ENCODE assay signal across 25 mouse cellular contexts in genomic region chr16:87961419-87961818, GRCm38 (mm10).
"Had no signal": no experiment of that assay in that cellular context is flagged by ENCODE, and none has a peak within 500 bp of the region (broad histone marks: within the 10 kb centered on the region; RNA-seq: fewer than 3 reads in every experiment).

No protein-coding gene starts in this region.

- H3K4me2 ChIP-seq: heart, embryonic 12.5 days; hindbrain, embryonic 12.5 days; hindbrain, embryonic 14.5 days; intestine, embryonic 15.5 days; liver, embryonic 11.5 days had no signal

- H3K27me3 ChIP-seq: heart, embryonic 12.5 days; hindbrain, embryonic 12.5 days; intestine, embryonic 15.5 days had no signal

- H3K27ac ChIP-seq: heart, adult 2 months; heart, embryonic 10.5 days; hindbrain, embryonic 10.5 days; hindbrain, embryonic 12.5 days; hindbrain, embryonic 14.5 days; intestine, embryonic 15.5 days; layer of hippocampus, adult 2 months; left cerebral cortex, adult 2 months; liver, embryonic 14.5 days had no signal

- H3K36me3 ChIP-seq: heart, embryonic 10.5 days; heart, embryonic 12.5 days; hindbrain, embryonic 10.5 days; hindbrain, embryonic 12.5 days; intestine, embryonic 15.5 days had no signal

- H3K9ac ChIP-seq: heart, embryonic 12.5 days; hindbrain, embryonic 12.5 days; hindbrain, embryonic 14.5 days; intestine, embryonic 15.5 days; liver, embryonic 14.5 days had no signal

- H3K4me3 ChIP-seq: heart, adult 2 months; heart, embryonic 10.5 days; heart, embryonic 12.5 days; hindbrain, embryonic 10.5 days; hindbrain, embryonic 12.5 days; intestine, embryonic 15.5 days; layer of hippocampus, adult 2 months; left cerebral cortex, adult 2 months had no signal

- DNase-seq: gastrocnemius, postnatal 14 days; gastrocnemius, postnatal 36 days; heart, adult 11 months; heart, adult 2 months; heart, postnatal 10 days; heart, postnatal 4 days; kidney, adult 18-20 months; kidney, adult 8-10 months; kidney, postnatal 10 days; kidney, postnatal 25 days; kidney, postnatal 4 days; liver had no signal

- H3K4me1 ChIP-seq: heart, embryonic 10.5 days; heart, embryonic 12.5 days; hindbrain, embryonic 10.5 days; hindbrain, embryonic 12.5 days; intestine, embryonic 15.5 days had no signal

- ATAC-seq: hindbrain, embryonic 16.5 days; inflammation-experienced regulatory T-cells, adult 6 months; intestine, postnatal 0 days had no signal

- H3K9me3 ChIP-seq: heart, embryonic 10.5 days; heart, embryonic 12.5 days; hindbrain, embryonic 10.5 days; hindbrain, embryonic 12.5 days; intestine, embryonic 15.5 days had no signal
